Mouse (Mus musculus) lung, adult 2 months (tissue): Measurements from ENCODE around the gene Pla2g2f. TPM values are rescaled to one million over a fixed set of nuclear protein-coding genes. Genes with fewer than 3 reads are reported as not detected.

ENCODE experiments used
- DNase-seq: peaks from one replicate; pipeline ENCODE4 v3.0.0; 2022
- H3K4me1 ChIP-seq: fragments of 200-500 bp; 2 replicates; pipeline ENCODE4 v1.6.1; 2011; ENCODE audit warnings: low read length; ENCODE audit not compliant: control insufficient read depth, insufficient read depth
- H3K4me3 ChIP-seq: fragments of 200-500 bp; replicated peaks from 2 replicates; pipeline ENCODE3; 2011; ENCODE audit warnings: low read depth, mild to moderate bottlenecking, control low read depth, low read length; ENCODE audit errors: extremely low read depth
- CTCF ChIP-seq: fragments of 200-500 bp; IDR thresholded peaks from 2 replicates; pipeline ENCODE4 v1.5.1; 2011; ENCODE audit warnings: mild to moderate bottlenecking, low read length, control low read depth; ENCODE audit not compliant: insufficient read depth
- POLR2A ChIP-seq: fragments of 200-500 bp; IDR thresholded peaks from 2 replicates; pipeline ENCODE4 v1.6.1; 2011; ENCODE audit warnings: low read depth, mild to moderate bottlenecking, control low read depth, low read length, borderline replicate concordance; ENCODE audit errors: extremely low read depth
- WGBS: fragments of 180-500 bp; shearing (Covaris S2); methylation state at CpG from one replicate; pipeline ENCODE4 v1.1.7; 2018; 5-methylcytosine and 5-hydroxymethylcytosine counted together
- polyA plus RNA-seq: library from polyadenylated mRNA; depleted of rRNA; stranded (reverse); fragments of >200 nt; gene quantifications from 2 replicates; pipeline ENCODE4 v1.2.3, GENCODE M21; 2012

Pla2g2f gene
- polyA plus RNA-seq, 1 experiment: 5.2 TPM

GRCm38 (mm10) chr4:138746866-138747265 is 10.6 kb downstream of the Pla2g2f start:
- WGBS: 75% methylated on average over 9 of the region's 9 CpGs
- H3K4me3 ChIP-seq: no peak overlapping the region
- DNase-seq: no peak
- TF ChIP-seq POLR2A (no peak), CTCF (no peak)
- 0 out of 2 replicates have a peak, but pooled peaks cover 2% of the 10 kb centered on the region for H3K4me1 ChIP-seq

GRCm38 (mm10) chr4:138745884-138746283 is 11.5 kb downstream of the Pla2g2f start:
- WGBS: 63% methylated on average over 4 of the region's 4 CpGs
- H3K4me1 ChIP-seq: 0 out of 2 replicates have a peak, but pooled peaks cover 2% of the 10 kb centered on the region
- H3K4me3 ChIP-seq: no peak overlapping the region
- TF ChIP-seq CTCF: no peak
- TF ChIP-seq POLR2A: no peak
- DNase-seq: no peak

GRCm38 (mm10) chr4:138739136-138739851 is 18.1 kb downstream of the Pla2g2f start:
- no peak for TF ChIP-seq CTCF
- no peak for TF ChIP-seq POLR2A
- DNase-seq: no peak
- Histone ChIP-seq H3K4me3 (no peak overlapping the region), H3K4me1 (peaks cover 4% of the 10 kb centered on the region; the same call in 1 of the 2 replicates)
- WGBS: 43% methylated on average over 7 of the region's 7 CpGs

GRCm38 (mm10) chr4:138737031-138737430 is 20.4 kb downstream of the Pla2g2f start, which contains the start of gene Ubxn10:
Gene Ubxn10, minus strand, starts transcription at chr4:138737167.
- peak; percentile 51 for DNase-seq
- TF ChIP-seq CTCF: no peak
- TF ChIP-seq POLR2A: peak; percentile 7; the same call in 1 of the 2 replicates
- WGBS: 38% methylated on average over 7 of the region's 7 CpGs
- Histone ChIP-seq H3K4me1 (peaks cover 4% of the 10 kb centered on the region; the same call in 1 of the 2 replicates), H3K4me3 (no peak within 1 kb of the TSS)

GRCm38 (mm10) chr4:138734863-138735262 is 22.6 kb downstream of the Pla2g2f start:
- no peak for DNase-seq
- WGBS: 90% methylated on average over 4 of the region's 4 CpGs
- H3K4me3 ChIP-seq: no peak overlapping the region
- H3K4me1 ChIP-seq: peaks cover 4% of the 10 kb centered on the region; the same call in 1 of the 2 replicates
- TF ChIP-seq POLR2A (no peak), CTCF (no peak)

DNA sequence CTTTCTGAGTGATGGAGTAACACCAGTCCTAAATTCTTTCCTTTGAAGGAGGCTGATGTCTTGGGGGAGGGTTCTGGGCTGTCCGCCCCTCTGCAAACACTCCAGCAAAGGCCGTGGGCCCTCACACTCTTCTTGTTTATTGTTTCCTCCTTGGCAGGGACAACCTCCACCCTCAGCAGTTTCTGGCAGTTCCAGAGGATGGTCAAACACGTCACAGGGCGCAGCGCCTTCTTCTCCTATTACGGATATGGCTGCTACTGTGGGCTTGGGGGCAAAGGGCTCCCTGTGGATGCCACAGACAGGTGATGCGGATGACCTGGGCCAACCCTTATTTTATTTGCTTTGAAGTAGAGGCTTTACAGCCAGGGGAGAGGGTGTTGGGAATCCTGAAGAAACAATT is 23.3 kb downstream of the Pla2g2f start:
- peaks cover 4% of the 10 kb centered on the region; the same call in 1 of the 2 replicates for H3K4me1 ChIP-seq
- H3K4me3 ChIP-seq: no peak overlapping the region
- DNase-seq: no peak
- 69% methylated on average over 7 of the region's 7 CpGs for WGBS
- TF ChIP-seq POLR2A: no peak
- TF ChIP-seq CTCF: no peak

DNA sequence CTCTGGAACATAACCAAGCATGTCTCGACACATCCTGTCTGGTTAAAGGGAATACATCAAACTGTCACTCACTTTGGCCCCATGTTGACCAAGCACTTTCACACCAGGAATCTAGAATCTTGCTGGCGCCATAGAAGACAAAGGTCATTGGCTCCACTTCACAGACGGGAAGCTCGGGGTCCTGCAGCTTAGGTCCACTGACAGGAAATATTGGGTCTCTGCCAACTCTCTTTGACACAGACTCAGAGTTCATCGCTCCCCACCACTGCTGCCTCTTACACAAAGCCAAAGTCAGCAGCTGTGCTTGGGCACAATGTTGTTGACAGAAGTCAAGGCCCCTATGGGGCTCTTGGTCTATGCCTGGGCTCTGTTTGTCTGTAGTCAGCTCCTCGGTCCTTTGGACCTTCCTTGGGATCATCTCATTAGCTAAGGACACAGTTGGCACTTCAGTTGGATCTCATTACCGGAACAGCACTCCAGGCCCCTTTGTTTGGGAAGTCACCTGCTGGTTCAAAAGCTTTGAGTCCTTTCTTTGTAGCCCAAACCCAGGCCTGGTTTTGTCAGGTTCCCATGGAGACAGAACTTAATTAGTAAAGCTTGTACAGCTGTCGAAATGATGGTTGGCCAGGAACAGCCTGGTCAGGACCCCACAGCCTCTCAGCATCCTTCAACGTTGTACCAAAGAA is 28.3 kb downstream of the Pla2g2f start:
- Histone ChIP-seq H3K4me3 (no peak overlapping the region), H3K4me1 (peaks cover 7% of the 10 kb centered on the region)
- DNase-seq: no peak
- 34% methylated on average over 9 of the region's 9 CpGs for WGBS
- TF ChIP-seq POLR2A (no peak), CTCF (no peak)

GRCm38 (mm10) chr4:138725751-138726150 is 31.7 kb downstream of the Pla2g2f start:
- H3K4me1 ChIP-seq: peaks cover 7% of the 10 kb centered on the region
- WGBS: 54% methylated on average over 5 of the region's 5 CpGs
- no peak overlapping the region for H3K4me3 ChIP-seq
- TF ChIP-seq POLR2A (no peak), CTCF (no peak)
- DNase-seq: no peak

GRCm38 (mm10) chr4:138725127-138725461 is 32.3 kb downstream of the Pla2g2f start:
- H3K4me3 ChIP-seq: peak overlapping the region; percentile 31
- TF ChIP-seq CTCF (no peak), POLR2A (peak; percentile 27; the same call in 1 of the 2 replicates)
- peaks cover 7% of the 10 kb centered on the region for H3K4me1 ChIP-seq
- DNase-seq: peak; percentile 66
- WGBS: 4% methylated on average over 13 of the region's 13 CpGs

DNA sequence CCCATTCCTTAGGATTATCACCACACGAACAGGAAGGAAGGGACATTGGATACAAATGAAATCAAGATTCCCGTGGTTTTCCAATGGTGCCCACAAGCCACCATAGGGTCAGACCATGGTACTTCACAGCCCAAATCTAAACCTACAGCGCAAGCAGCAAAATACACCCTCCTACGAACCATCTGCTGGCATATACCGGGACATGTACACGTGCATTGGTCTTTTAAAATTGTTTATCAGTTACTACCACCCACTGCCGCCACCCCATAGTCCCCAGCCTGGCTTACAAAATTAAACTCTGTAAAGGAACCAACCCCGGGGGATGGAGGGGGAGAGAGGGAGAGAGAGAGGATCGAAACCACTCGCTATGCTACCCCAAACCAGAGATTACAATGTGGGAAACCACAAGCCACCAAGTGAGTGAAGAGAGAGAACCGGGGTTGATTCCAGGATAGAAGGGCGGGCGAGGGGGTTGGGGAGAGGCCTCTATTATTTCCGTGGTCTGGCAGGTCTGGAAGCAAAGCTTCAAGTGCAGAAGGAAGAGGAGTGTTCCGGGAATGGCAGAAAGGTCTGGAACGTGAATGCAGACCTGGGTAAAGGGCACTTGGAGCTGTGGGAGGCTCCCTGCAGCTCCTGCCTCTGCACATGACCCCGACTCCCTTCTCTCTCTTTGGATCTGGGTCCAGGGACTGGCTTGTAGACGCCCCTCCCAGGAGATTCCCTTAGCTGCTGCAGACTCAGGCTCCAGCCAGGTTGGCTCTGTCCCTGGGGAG is 32.9 kb downstream of the Pla2g2f start, which contains the start of gene Pla2g2c:
Gene Pla2g2c (plus strand): TSS at position 439 of the 773 bp plus-strand sequence.
- peak within 1 kb of the TSS; percentile 31 for H3K4me3 ChIP-seq

More for the DNA sequence above, 32.9 kb downstream of the Pla2g2f start, which contains the start of gene Pla2g2c:
- 20% methylated on average over 18 of the region's 18 CpGs for WGBS
- no peak for DNase-seq
- no peak for TF ChIP-seq CTCF
- TF ChIP-seq POLR2A: no peak
- peaks cover 7% of the 10 kb centered on the region for H3K4me1 ChIP-seq
